Mouse (Mus musculus) megakaryocyte, embryonic 14.5 days (primary cell): ENCODE measurements at regions not wholly inside any gene's neighbourhood (a gene's known extent, or its start where the extent isn't known, plus 50 kb on each side); places are given as distances from the start of the nearest gene placed in this dataset.

Experiments
- FLI1 ChIP-seq: IDR thresholded peaks from 2 replicates; pipeline ENCODE4 v1.6.1; 2012; ENCODE audit warnings: low read length, inconsistent platforms, mixed read lengths
- GATA1 ChIP-seq: IDR thresholded peaks from 3 replicates; pipeline ENCODE4 v1.6.1; 2012; ENCODE audit warnings: mixed read lengths, low read length, inconsistent platforms, borderline replicate concordance

- TF ChIP-seq GATA1 (no peak), FLI1 (no peak)
These were observed 476.3 kb downstream of the Ccdc171 start for GRCm38 (mm10) chr4:84001645-84002044.
